Mouse (Mus musculus) left cerebral cortex, adult 18-20 months (tissue): ENCODE measurements at regions not wholly inside any gene's neighbourhood (a gene's known extent, or its start where the extent isn't known, plus 50 kb on each side); places are given as distances from the start of the nearest gene placed in this dataset.

Experiments used
- DNase-seq, 2 experiments: peaks; one replicate each; pipeline ENCODE4 v3.0.0; 2021 to 2022; ENCODE audit warnings: low spot score in 2 of 2, mixed read lengths in 1 of 2

DNA sequence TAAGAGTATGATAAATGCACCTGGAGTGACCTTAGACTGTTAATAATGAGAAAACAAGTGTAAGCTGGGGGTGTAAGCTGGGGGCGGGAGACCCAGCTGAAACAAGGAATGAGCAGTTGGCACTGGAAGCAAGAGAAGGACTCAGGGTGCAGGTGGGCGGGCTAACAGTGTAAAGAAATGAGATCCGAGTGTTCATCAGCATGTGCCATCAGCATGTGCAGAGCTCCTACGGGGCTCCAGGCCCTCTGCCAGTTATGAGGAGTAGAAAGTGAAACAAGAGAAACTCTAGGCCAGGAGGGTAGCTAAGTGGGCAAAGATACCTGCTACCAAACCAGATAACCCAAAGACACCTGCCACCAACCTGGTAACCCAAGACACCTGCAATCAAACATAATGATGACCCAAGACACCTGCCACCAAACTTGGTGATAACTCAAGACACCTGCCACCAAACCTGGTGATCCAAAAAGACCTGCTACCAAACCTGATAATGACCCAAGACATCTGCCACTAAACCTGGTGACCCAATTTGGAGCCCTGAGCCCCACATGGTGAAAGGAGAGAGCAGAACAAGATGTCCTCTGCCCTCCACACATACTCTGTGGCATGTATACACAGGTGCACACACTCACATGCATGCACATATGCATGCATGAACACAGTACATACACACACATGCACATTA is 120.1 kb upstream of the Ctnnb1 start:
- peak; percentile 12 to 23 for DNase-seq

DNA sequence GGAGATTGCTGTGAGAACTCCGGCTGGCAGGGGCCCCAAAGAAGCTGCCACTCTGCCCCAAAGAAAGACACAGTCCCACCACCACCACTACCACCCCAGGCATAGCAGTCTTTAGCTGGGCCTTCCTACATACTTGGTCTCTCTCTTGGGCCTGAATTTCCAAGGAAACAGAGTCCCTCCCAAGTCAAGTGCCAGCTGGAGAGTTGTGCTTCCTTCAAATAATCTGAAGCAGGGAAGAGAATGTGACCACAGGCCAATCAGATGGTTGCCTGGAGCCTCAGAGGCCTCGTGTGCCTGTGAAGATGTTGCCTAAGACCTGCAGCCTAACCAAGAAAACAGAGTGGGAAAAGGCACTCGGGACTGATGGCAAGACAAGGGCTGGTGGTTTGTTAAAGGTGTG is 117.5 kb upstream of the Ctnnb1 start:
- DNase-seq = no peak

DNA sequence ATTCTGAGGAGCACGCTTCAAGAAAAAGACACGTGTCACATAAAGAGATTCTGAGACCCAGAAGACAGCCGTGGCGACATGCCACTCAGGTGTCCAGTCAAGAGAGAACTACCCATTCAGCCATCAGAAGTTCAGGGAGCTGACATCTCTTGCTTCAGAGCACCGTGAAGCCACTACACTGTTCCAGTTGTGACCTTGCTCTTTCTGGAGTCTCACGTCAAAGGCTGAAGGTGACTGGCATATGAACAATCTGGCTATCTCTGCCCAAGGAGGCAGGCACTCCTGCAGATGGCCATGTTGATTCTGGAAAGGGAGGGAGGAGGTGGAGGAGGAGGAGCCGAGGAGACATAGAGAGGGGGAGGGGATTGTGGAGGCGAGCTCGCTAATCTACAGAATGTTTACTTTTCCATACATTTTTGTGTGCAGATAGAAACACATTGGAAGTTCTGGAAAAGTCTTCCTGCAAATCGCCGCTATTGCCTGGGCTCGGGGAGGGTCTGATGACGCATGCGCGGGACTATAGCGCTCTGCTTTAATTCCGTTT is 116.3 kb upstream of the Ctnnb1 start:
- DNase-seq = no peak

DNA sequence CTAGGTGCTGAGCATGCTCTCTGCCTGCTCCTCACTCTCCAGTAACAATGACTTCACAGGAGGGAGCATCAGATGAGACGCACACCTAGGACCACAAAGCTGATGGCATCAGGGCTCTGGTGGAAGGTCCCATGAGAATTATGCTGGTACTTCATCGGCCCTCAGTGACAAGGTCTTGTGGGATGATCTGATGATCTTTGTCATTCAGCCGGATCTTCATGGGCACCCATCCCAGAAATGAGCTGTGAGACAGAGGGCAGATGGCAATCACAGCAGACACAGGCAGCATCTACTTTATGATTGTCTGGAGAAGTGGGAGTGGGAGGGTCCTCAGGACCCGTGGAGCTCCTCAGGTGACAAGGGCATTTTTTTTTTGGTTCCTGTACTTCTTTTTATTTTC is 114.7 kb upstream of the Ctnnb1 start:
- DNase-seq = no peak

DNA sequence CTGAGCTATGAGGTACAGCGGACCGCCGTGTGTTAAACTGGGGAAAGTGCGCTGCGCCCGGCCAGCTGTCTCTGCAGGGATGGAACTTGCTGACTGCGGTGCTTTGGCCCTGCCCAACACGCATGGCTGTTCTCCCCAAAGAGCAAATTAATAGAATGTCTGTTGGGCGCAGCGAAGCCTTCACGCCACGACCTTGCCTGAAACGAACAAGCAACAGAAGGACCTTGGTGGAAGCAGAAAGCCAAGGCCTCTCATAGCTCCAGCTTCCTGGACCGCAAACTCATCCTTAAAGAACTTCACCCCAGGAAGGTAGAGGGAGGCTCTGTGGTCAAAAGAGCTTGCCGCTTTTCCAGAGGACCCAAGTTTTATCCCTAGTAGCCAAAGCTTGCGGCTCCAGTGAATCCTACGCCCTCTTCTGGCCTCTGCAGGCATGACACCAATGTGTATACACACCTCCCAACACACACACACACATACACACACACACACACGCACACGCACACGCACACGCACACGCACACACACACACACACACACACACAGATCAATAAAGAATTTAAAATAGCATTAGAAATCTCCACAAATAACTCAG is 110.2 kb upstream of the Ctnnb1 start:
- no peak for DNase-seq

DNA sequence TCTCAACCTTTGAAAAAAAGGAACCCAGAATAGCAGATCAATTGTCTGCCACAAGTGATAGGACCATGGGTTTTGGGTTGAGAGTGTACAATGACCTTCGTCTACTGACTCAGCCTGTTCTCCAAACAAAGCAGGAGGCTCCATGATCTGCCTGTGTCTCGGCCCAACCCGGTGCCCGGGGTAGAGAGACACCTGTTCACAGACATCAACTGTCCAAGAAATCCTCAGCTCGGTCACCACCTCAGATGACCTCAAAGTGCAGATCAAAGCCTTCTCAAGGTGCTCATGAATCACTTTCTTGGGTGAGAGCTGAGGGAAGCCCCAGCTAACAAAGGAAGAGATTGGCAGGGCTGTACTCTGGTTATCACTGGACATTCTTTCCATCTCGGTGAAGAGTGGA is 108.1 kb upstream of the Ctnnb1 start:
- no peak for DNase-seq

DNA sequence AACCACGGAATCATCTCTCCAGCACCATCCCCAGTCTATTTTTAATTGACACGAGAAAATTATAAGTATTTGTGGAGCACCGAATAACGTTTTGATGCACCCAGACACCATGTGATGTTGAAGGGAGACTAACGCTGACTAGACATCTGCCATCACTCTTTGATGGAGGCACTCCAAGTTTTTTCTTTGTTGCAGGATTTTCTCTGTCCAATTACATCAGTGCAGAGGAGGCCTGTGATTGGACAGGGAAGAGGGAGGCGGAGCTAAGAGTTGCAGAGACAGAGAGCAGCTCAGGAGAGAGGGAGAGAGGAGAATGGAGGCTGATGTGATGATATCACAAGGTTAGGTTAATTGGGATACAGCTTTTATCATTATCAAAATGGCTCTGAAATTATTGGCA is 105.6 kb upstream of the Ctnnb1 start:
- DNase-seq = no peak

DNA sequence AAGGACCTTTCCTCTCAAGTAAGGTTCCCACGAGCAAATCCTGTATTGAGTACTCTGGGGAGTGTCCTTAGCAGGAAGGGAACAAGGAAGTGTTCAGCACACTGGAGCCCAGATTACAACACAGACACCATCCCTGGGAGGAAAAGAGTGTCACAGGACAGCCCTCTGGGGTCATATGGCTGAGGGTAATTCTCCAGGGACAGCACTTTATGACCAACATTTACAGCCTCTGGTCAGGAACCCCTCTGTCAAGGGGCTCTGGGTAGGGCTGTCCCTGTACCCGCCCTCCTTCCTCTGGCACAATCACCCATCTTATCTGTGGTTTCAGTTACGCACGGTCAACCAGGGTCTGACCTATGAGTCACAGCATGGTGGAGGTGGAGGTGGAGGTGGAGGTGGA is 102.8 kb upstream of the Ctnnb1 start:
- no peak for DNase-seq

DNA sequence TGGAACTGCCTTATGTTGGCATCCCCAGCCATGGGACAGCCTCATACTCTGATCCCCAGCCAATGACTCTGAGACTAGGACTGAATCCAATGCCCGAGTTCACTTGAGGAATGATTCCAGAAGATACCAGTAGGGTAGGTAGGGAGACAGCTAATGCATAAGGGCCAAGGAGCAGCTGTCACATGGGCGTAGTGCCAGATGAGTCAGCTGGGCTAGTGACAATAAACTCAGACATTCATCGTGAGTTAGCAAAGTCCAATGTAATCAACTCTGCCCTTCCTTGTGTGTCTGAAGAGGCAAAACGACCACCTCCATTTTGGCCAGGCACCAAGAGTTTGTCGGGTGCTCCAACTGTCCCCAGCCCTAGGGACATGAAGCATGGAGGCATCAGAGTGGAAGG is 98.5 kb upstream of the Ctnnb1 start:
- peak in 1 of 2 experiments; percentile 39 for DNase-seq

DNA sequence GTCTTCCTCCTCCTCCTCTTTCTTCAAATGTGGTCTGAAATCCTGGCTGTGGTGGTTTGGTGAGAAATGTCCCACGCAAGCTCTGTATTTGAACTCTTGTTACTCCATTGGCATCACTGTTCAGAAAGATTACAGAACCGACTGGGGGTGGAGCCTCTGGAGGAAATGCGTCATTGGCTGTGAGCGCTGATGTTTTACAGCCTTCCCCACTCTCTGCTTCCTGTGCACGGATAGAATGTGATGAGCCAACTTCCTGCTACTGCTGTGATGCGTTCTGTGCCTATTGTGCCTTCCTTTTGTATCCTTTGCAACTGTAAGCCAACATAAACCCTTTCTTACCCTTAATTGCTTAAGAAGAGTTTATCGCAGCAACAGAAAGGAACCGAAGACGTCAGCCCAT is 94.8 kb upstream of the Ctnnb1 start:
- DNase-seq = no peak

DNA sequence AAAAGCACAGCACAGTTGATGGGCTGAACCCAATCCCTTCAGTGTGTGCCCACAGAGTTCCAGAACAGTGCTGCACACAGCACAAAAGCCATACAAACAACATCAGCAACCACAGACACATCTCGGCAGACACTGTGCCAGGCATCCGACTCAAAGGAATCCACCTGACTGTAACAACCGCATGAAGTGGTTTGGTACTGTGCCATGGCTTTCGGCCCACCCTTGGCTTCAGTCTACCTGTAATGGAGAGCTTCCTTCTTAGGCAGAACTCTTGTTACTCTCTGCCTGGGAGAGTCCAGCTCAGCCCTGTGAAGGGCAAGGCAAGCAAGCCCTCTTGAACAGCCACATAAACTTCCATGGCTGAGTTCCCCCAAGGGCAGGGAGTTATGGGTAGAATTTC is 93.4 kb upstream of the Ctnnb1 start:
- no peak for DNase-seq

DNA sequence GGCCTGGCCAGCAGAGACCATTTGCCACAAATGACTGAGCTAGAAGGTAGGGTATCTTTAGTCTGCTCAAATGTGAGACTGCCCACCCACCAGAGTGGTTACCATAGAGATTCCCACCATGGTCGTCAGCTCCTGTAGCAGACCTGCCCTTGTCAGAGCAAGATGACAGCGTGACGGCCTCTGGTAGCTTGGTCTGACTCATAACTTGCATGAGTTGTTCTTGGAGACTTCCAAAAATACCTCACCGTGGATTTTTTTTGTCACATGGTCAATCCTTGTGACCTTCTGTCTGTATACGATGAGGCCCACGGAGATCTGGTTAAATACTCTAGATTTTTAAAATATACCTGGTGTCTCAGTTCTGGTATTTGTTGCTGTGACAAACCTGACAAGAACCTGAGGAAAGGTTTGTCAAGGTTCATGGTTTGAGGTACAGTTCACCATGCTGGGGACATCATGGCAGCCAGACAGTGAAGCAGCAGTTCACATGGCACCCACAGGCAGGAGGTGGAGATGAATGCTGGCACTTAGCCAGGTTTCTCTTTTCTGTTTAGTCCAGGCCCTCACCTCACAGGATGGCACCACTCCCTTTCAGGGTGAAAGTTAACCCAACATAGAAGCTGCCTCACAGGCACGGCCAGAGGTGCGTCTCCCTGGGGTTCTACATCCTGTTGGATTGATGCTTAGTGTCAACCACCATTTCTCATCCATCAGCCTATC is 91.4 kb upstream of the Ctnnb1 start:
- no peak for DNase-seq

DNA sequence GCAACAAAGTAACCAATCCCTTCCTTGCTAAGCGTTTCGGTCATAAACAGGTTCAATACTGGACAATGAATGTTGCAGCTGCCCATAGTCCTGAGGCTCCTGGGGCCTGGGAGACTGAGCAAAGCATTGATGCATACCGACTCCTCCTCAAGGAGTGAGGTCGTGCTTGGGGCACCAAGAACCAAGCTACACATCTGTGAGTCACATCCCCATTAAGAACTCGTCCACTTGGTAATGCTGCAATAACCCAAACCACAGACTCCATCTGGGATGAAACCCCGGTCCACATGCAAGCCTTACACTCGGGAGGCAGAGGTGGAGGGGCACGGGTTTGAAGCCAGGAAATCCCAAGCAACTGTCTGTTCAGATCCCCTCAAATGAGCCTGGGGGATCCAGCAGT is 85.3 kb upstream of the Ctnnb1 start:
- no peak for DNase-seq

DNA sequence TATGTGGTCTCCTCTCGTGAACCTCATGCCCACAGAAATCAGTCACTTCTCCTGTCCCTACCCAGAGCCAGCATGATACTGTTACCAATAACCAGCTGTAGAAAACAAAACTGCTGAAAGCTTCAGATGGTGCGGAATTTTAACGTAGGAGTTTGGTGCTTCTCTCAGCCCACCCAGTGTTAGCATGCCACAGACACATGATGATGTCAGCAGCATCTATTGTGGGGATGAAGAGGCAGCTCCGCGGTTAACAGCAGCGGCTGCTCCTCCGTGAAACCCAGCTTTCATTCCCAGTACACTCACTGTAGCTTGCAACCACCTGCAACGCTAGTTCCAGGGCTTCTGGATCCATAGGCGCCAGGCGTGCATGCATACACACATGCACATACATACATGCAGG is 83.5 kb upstream of the Ctnnb1 start:
- DNase-seq = peak in 1 of 2 experiments; percentile 29

DNA sequence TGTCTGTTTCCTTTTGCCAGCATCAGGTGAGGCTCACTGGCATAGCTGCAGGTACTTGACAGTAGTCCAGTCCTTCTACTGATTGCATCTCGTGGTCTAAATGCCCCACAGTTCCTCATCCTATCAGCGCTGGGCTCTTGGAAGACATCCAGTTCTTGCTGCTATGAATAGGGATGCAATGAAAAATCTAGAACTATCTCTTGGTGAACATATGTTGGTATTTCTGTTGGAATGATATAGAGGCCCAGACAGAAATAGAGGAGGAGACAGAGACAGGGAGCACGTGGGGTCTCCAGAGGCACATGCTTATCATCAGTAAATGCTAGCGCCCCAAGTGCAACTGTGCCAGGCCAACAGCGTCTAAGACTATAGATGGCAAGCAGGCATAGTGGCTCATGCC is 81.4 kb upstream of the Ctnnb1 start:
- DNase-seq = peak in 1 of 2 experiments; percentile 27

DNA sequence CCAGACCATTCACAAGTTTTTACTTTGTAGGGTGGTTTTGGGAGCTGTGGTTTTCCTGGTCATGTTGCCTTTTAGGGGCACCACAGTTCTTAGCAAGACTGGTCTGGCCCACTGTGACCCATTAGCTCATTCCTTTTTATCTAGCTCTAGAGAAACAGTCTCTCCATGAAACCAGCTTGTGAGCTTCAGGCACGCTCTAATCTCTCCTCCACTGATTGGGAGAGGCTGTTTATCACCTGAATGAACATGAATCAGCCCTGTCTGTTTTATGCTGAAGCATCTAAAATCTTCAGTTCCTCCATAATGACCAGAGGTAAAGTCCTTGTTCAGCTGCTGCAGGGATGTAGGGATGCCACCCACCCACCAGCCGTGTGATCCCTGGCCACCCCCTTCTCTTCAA is 80.1 kb upstream of the Ctnnb1 start:
- DNase-seq = no peak

DNA sequence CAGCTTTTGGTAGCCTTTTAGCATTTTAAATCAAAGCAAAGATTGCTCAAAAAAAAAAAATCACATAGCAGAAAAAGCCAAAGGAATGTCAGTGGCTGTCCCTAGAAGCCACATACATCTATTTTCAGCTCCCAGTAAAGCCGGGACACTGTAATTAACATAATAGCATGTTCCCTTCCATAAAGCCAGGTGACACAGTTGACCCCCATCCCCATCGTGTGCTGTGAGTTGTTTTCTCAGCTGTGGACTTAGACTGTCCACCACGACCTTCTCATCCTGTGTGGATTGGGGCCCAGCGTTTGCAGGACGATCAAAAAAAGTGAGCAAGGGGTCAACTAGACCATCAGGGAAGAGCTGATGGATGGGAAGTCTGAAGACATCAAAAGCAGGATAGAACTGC is 78.9 kb upstream of the Ctnnb1 start:
- no peak for DNase-seq

DNA sequence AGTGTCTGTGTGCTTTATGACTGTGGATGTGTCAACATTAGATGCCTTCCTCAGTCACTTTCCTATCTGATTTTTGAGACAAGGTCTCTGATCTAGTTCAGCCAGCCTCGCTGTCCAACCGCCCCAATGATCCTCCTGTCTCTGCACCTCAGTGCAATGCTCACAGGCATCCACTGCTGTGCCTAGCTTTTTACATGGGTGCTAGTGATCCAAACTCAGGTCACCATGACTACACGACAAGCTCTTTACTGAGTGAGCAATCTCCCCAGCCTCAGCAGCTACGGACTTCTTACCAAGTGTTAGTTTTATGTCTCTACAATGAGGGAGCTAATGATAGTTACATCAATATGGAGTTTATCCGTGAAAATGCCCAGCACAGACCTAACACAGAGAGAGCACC is 77.1 kb upstream of the Ctnnb1 start:
- no peak for DNase-seq

DNA sequence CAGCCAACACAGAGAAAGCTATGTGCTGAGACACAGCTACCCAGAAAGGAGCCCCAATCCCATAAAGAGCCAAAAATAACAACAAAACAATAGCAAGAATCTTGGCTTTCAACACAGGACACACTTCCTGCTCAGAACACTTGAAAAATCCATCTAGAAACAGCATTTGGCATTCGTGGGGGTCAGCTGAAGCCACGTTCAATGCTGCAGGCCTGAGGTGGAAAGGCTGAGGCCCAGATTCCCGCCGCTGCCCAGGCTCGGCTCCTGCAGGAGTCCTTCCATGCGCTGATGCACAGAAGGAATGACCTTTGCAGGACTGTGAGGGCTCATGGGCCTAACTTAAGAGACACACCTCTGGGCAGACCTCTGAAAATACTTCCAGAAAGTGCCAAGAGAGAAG is 76.4 kb upstream of the Ctnnb1 start:
- no peak for DNase-seq

DNA sequence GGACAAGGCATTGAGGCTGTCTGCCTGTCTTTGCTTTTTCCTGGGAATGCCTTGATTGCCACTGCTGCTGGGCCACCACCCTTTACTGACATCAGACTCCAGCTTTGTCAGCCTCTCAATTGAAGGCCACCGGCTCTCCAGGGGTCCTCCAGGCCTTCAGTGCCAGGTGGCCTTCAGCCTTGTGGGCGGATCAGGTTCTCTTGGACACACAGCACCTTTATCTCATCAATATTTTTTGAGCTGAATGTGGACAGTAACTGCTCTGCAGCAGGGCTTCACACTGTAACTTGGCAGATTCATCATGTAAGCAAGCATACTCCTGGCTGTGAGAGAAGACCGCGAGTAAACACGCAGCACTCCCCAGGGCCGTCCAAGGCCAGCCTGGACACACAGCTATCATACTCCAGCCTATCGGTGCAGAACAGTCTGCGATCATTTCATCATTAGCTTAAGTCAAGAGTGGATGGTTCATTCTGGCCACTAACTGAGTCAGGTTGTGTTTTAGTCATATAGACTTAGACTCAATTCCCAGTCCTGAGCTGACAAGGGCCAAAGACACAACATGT is 75.9 kb upstream of the Ctnnb1 start:
- DNase-seq = no peak

DNA sequence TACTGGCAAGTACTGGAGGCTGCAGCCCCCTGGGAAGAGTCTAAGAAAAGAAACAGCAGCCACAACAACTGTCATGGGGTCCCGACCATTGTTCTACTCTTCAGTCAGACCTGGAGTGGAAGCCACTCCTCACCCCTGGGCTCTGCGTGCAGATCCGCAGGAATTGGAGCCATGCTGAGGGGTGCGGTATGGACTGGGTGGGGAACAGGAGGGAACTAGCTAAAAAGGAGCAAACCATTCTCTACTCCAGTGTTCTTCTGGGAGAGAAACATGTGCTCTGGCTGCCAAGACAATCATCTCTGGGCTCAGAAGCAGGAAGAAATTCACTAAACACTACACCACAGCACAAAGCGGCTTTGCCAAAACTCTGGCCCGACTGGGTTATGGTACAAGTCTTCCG is 74.7 kb upstream of the Ctnnb1 start:
- DNase-seq = no peak
